Mouse (Mus musculus): Measurements from ENCODE around the gene Ankmy1.

Ankmy1 gene

GRCm38 (mm10) chr1:92872666-92873065, 30.0 kb downstream of the Ankmy1 start:
- no peak for DNase-seq (ENCODE audit: low spot score)

GRCm38 (mm10) chr1:92869985-92870384, 32.7 kb downstream of the Ankmy1 start:
- DNase-seq (ENCODE audit: low spot score) = no peak

- no peak for DNase-seq (ENCODE audit: low spot score)
Measured at GRCm38 (mm10) chr1:92866170-92866569, 36.5 kb downstream of the Ankmy1 start.

- no peak for DNase-seq (ENCODE audit: low spot score)
Measured at GRCm38 (mm10) chr1:92863268-92863667, 39.4 kb downstream of the Ankmy1 start.

GRCm38 (mm10) chr1:92861503-92861902, 41.2 kb downstream of the Ankmy1 start:
- no peak for DNase-seq (ENCODE audit: low spot score)

GRCm38 (mm10) chr1:92852450-92852849, 50.3 kb downstream of the Ankmy1 start:
- DNase-seq (ENCODE audit: low spot score) = no peak

GRCm38 (mm10) chr1:92849938-92850574, 52.6 kb downstream of the Ankmy1 start:
- no peak for DNase-seq (ENCODE audit: low spot score)

GRCm38 (mm10) chr1:92849491-92849890, 53.2 kb downstream of the Ankmy1 start:
- DNase-seq (ENCODE audit: low spot score) = no peak

- no peak for DNase-seq (ENCODE audit: low spot score)
Measured at GRCm38 (mm10) chr1:92847873-92848839, 54.5 kb downstream of the Ankmy1 start.

GRCm38 (mm10) chr1:92845889-92846288, 56.8 kb downstream of the Ankmy1 start:
- DNase-seq (ENCODE audit: low spot score) = no peak

- DNase-seq (ENCODE audit: low spot score) = peak; percentile 25
Measured at GRCm38 (mm10) chr1:92841427-92841826, 61.3 kb downstream of the Ankmy1 start.

- DNase-seq (ENCODE audit: low spot score) = peak; percentile 62
Measured at GRCm38 (mm10) chr1:92840231-92840890, 62.3 kb downstream of the Ankmy1 start.

- no peak for DNase-seq (ENCODE audit: low spot score)
Measured at GRCm38 (mm10) chr1:92839211-92839610, 63.5 kb downstream of the Ankmy1 start.

GRCm38 (mm10) chr1:92837931-92838833, 64.5 kb downstream of the Ankmy1 start:
- peak; percentile 36 for DNase-seq (ENCODE audit: low spot score)

GRCm38 (mm10) chr1:92833987-92834706, 68.6 kb downstream of the Ankmy1 start:
- peak; percentile 84 for DNase-seq (ENCODE audit: low spot score)

- DNase-seq (ENCODE audit: low spot score) = peak; percentile 34
Measured at GRCm38 (mm10) chr1:92832011-92833010, 70.4 kb downstream of the Ankmy1 start.

- peak; percentile 58 for DNase-seq (ENCODE audit: low spot score)
Measured at GRCm38 (mm10) chr1:92831188-92832001, 71.3 kb downstream of the Ankmy1 start, which contains the start of gene Gpc1. TSS of gene Gpc1 (plus strand) at chr1:92831645.

GRCm38 (mm10) chr1:92830626-92831187, 72.0 kb downstream of the Ankmy1 start:
- DNase-seq (ENCODE audit: low spot score) = no peak
